Mouse (Mus musculus) testis, adult 2 months (tissue): ENCODE results near the gene Acot3. TPM values are rescaled to one million over a fixed set of nuclear protein-coding genes. Genes with fewer than 3 reads are reported as not detected.
"Not testable (repeated sequence)": the region's sequence is repeated elsewhere in the genome, so short reads cannot be mapped to it uniquely, and the experiment has no call there.

Experiments
- H3K27ac ChIP-seq: fragments of 200-500 bp; 2 replicates; pipeline ENCODE4 v1.5.1; 2012; ENCODE audit warnings: low read depth, low read length; ENCODE audit not compliant: control insufficient read depth, insufficient read depth
- H3K27me3 ChIP-seq: fragments of 200-500 bp; 2 replicates; pipeline ENCODE4 v1.6.1; 2012; ENCODE audit warnings: mild to moderate bottlenecking, low read length, moderate library complexity; ENCODE audit not compliant: control insufficient read depth, insufficient read depth
- H3K36me3 ChIP-seq: fragments of 200-500 bp; 2 replicates; pipeline ENCODE4 v1.6.1; 2012; ENCODE audit warnings: mild to moderate bottlenecking, low read length; ENCODE audit not compliant: control insufficient read depth, insufficient read depth
- H3K4me1 ChIP-seq: fragments of 200-500 bp; 2 replicates; pipeline ENCODE4 v1.6.1; 2012; ENCODE audit warnings: low read length; ENCODE audit not compliant: control insufficient read depth, insufficient read depth
- H3K4me3 ChIP-seq: fragments of 200-500 bp; 2 replicates; pipeline ENCODE4 v1.5.1; 2012; ENCODE audit warnings: low read depth, mild to moderate bottlenecking, low read length, moderate library complexity, mixed read lengths; ENCODE audit not compliant: control insufficient read depth
- CTCF ChIP-seq: fragments of 200-500 bp; IDR thresholded peaks from 2 replicates; pipeline ENCODE4 v1.5.1; 2012; ENCODE audit warnings: low read depth, mild to moderate bottlenecking, inconsistent platforms, low read length, moderate library complexity; ENCODE audit not compliant: control insufficient read depth, insufficient read depth, insufficient replicate concordance
- POLR2A ChIP-seq: fragments of 200-500 bp; IDR thresholded peaks from 2 replicates; pipeline ENCODE4 v1.6.1; 2012; ENCODE audit warnings: low read depth, mild to moderate bottlenecking, inconsistent platforms, low read length, moderate library complexity; ENCODE audit not compliant: control insufficient read depth
- polyA plus RNA-seq: library from polyadenylated mRNA; depleted of rRNA; stranded (reverse); fragments of >200 nt; gene quantifications from 2 replicates; pipeline ENCODE4 v1.2.3, GENCODE M21; 2012

Gene Acot3
- polyA plus RNA-seq, 1 experiment: not detected

- TF ChIP-seq POLR2A: no peak
- peak; percentile 66; the same call in 1 of the 2 replicates for TF ChIP-seq CTCF
- H3K27me3 ChIP-seq: no peaks in the 10 kb centered on the region
Measured at GRCm38 (mm10) chr12:84030659-84031332, 21.1 kb upstream of the Acot3 start.

DNA sequence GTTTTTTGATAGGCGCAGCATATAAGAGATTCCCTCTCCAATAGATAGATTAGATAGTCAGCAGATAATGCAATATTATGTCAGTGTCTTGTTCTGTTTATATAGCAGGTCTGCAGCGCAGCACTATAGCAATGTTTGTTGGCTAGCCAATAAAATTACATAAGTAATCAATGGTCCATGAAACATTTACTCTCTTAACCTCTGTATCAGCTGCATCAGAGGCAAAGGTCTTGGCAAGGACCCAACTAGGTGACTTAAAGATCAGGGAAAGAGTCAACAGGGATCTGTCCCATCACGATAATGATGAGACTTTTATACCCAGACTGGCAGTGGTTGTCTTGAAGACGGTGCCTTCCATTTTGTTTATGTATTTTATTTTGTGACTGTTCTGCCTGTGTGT lies 19.1 kb upstream of the Acot3 start:
- H3K4me3 ChIP-seq: no peak overlapping the region
- no peak overlapping the region for H3K27ac ChIP-seq
- TF ChIP-seq POLR2A (no peak), CTCF (no peak)
- H3K4me1 ChIP-seq: no peaks in the 10 kb centered on the region
- H3K36me3 ChIP-seq: no peaks in the 10 kb centered on the region
- H3K27me3 ChIP-seq: no peaks in the 10 kb centered on the region

More at GRCm38 (mm10) chr12:84030659-84031332, 21.1 kb upstream of the Acot3 start:
- peaks cover 7% of the 10 kb centered on the region for H3K4me1 ChIP-seq
- no peaks in the 10 kb centered on the region for H3K36me3 ChIP-seq
- no peak overlapping the region for H3K4me3 ChIP-seq
- H3K27ac ChIP-seq: no peak overlapping the region

- not testable (repeated sequence) for H3K27me3 ChIP-seq, H3K4me3 ChIP-seq, H3K4me1 ChIP-seq, H3K27ac ChIP-seq, H3K36me3 ChIP-seq
Measured at GRCm38 (mm10) chr12:84033302-84033701, 18.6 kb upstream of the Acot3 start.

DNA sequence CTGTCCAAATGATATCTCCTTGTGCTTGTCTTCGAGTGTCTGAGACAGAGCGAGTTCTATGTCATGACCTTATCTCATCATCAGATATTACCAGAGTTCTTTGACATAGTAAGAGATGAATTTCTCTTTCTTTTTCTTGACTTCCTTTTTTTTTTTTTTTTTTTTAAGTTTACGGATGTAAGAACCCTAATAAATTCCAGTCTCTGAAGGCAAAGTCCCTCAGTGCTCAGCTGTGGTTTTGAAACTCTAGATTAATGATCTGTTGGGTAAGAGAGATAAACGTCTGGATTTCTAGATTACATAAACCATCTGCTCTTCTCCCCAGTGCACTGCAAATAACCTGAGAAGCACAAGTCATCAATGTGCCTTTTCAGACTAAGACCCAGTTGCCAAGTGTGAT lies 17.8 kb upstream of the Acot3 start:
- no peak for TF ChIP-seq POLR2A
- no peak for TF ChIP-seq CTCF
- H3K4me3 ChIP-seq: no peak overlapping the region
- H3K27me3 ChIP-seq: no peaks in the 10 kb centered on the region
- H3K4me1 ChIP-seq: peaks cover 5% of the 10 kb centered on the region
- no peaks in the 10 kb centered on the region for H3K36me3 ChIP-seq
- H3K27ac ChIP-seq: no peak overlapping the region

GRCm38 (mm10) chr12:84038241-84038640 lies 13.7 kb upstream of the Acot3 start, which contains the start of gene Acot4:
Acot4 (plus strand) TSS chr12:84038379.
- H3K4me1 ChIP-seq, H3K27ac ChIP-seq: not testable (repeated sequence)

GRCm38 (mm10) chr12:84038691-84039111 lies 13.2 kb upstream of the Acot3 start, which contains the start of gene Gm49366:
Gm49366 (plus strand) TSS chr12:84038935.
- not testable (repeated sequence) for H3K27ac ChIP-seq, H3K36me3 ChIP-seq, H3K27me3 ChIP-seq, H3K4me1 ChIP-seq
- H3K4me3 ChIP-seq: peak within 1 kb of the TSS; percentile 61

More at GRCm38 (mm10) chr12:84038241-84038640, 13.7 kb upstream of the Acot3 start, which contains the start of gene Acot4:
- H3K36me3 ChIP-seq, H3K27me3 ChIP-seq: not testable (repeated sequence)
- peak within 1 kb of the TSS; percentile 61 for H3K4me3 ChIP-seq

DNA sequence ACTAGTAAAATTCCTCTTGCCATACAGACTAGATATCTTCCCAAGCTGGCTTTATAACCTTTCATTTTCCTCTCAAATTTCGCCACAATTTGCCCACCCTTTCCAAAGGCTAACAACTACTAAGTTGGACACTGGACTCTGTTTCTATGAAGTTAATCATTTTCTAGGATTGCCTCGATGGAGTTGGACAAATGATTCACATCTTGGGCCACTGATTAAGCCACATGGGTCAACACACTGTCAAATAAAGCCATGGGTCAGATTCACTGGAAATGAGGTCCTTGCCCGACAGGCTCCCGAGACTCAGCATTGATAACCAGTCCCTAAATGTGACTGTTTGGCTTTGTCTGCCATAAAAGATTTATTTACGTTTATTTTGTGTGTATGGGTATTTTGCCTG lies 9.7 kb upstream of the Acot3 start:
- Histone ChIP-seq H3K27me3 (no peaks in the 10 kb centered on the region), H3K27ac (no peak overlapping the region), H3K4me1 (peaks cover 5% of the 10 kb centered on the region), H3K4me3 (no peak overlapping the region), H3K36me3 (no peaks in the 10 kb centered on the region)
- TF ChIP-seq CTCF (no peak), POLR2A (no peak)

DNA sequence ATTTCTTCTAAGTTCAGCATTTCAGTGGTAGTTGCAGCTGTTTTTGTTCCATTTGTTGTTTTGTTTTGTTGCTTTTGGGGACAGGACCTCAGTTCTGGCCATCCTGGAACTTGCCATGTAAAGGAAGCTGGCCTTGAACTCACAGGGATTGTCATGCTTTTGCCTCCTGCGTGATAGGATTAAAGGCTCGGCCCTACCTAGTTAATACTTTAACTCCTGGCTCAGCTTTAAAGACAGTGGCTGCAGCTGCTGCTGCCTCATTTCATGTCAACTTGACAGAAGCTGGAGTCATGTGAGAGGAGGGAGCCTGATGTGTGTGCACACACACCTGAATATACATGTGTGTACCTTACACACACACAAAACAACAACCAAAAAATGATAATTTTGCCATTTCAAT lies 7.9 kb upstream of the Acot3 start:
- H3K36me3 ChIP-seq: no peaks in the 10 kb centered on the region
- H3K4me1 ChIP-seq: no peaks in the 10 kb centered on the region; the same call in 1 of the 2 replicates
- no peak overlapping the region for H3K4me3 ChIP-seq
- no peak for TF ChIP-seq POLR2A
- TF ChIP-seq CTCF: no peak
- H3K27me3 ChIP-seq: no peaks in the 10 kb centered on the region
- no peak overlapping the region for H3K27ac ChIP-seq
